Mouse (Mus musculus) v-Abl transformed pro-B cells (cell line): ENCODE measurements at regions not wholly inside any gene's neighbourhood (a gene's known extent, or its start where the extent isn't known, plus 50 kb on each side); places are given as distances from the start of the nearest gene placed in this dataset.

Source experiments
- in situ Hi-C, 2 experiments: fragments of 400-800 bp; cut with MboI; formaldehyde crosslinking; loops; one replicate each; pipeline ENCODE4 v1.15.1; 2025; ENCODE audit not compliant: unreplicated experiment in 2 of 2

DNA sequence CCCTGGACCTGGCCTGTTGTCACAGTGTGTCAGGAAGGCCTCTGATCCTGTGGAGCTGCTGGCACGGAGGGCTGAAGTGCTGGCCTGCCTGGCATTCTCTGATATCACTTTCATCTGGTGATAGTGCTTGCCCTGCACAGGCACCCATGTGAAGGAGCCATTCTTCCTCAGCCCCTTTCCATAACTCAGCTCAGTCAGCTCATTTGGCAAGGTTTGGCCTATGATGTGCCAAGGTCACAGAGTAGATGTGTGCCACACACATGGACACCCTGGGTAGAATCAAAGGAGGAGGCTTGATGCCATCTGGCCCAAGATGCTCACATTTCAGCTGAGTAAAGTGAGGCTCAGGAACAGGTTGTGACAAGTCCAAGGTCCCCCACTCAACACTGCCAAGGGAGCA lies 558.5 kb upstream of the Klf4 start:
- in situ Hi-C loops, result no loop called here

DNA sequence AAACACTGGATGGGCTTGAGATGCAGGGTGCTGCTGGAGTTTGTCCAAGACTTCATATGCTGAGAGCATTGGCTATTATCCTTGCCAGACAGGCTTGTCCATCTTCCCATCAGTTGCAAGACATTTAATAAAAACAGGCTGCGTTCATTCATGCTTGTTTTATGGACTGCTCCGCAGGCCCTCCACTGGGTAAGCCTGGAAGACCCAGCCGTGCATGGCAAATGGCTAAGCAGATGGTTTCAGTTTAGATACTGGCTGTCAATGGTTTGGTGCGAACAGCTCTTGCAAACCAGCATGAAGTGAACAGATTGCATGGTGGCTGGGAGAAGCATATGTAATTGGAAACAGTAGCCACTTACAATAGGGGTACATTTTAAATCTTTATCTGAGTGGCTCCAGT lies 556.4 kb upstream of the Klf4 start:
- in situ Hi-C loops, result no loop called here

DNA sequence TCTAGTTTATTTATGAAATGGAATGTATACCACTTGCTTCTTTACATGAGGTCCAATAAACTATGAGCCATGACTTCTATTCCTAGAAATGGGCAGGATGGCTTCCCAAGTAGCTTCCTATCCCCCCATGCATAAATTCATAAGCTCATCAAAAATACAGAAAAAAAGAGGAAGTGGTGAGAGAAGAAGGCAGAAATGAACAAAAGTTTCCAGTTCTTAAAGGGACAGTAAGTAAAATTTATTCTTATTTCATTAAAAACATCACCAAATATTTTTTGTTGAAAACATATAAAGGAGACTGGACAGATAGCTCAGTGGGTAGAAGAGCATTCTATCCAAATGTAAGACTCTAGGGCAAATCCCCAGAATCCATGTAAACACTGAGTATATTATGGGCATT lies 554.0 kb upstream of the Klf4 start:
- in situ Hi-C loops, result no loop called here

DNA sequence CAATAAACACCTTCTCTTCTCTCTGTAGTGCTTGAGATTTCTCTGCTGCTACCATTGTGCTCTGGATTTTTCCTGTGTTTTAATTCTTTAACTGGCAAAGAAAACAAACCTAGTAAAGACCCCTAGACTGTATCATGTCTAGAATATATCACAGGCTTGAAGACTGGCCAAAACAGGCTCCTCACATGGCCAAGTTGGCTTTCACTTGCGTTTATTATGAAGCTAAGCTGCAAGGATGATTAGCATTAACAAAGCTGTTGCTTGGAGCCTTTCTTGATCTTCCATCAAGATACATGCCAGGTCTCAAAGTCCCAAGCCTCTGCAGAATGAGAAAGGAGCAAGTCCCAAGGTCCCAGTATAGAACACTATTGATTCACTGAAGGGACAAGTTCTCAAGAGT lies 551.9 kb upstream of the Klf4 start:
- in situ Hi-C loops, result no loop called here

DNA sequence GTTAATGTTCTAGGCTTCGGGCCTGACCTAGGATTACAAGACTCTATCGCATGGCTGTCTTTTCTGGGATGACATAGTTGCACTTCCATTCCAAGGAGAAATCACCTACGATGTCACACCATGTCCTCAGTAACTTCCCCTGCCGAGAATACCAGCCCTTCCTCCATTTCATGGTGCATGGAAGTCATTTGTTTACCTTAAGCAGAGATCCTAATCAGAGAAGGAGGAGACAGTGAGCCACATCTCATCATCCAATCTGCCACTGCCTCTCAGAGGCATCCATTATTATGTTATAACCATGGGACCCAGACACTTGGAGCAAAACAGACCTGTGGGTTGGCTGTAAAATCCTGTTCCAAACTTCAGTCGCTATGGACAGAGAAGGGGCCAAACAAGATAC lies 550.1 kb upstream of the Klf4 start:
- in situ Hi-C loops, result no loop called here

- in situ Hi-C loops, result no loop called here
Observed at GRCm38 (mm10) chr4:56080960-56081359, 548.7 kb upstream of the Klf4 start.

DNA sequence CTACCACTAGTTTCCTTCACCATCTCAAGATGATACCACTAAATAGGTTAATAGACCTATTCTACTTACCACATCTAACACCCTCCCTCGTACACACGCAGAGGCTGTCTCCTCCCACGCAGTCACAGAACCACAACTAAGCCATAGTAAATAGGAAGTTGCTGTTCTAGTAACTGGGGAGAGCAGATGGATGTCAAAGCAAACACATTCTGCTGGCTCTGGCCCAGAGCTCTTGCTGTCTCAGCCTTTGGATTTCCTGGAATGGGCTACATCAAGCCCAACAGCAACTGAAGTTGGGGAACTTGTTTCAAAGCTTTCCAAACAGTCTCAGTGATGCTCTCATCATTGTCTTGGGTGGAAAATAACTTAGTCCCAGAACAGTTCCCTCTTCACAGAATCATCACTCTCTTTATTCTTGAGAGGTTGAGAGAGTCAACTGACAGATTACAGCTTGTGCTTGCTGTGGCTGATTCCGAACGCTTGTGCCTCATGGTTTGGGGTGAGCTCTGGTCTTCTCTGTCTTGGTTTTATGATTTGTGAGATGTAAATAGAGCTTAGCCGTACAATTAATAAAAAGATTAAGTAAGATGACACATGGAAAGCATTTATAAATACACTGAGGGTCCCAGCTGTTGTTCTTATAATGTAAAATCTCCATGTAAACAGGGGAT lies 538.5 kb upstream of the Klf4 start:
- in situ Hi-C loops, result loop anchor here in 1 of 2 experiments (25.0 kb wide), 1 partner anchor 783 kb away; no protein-coding TSS in a partner anchor

- in situ Hi-C loops, result loop anchor here in 1 of 2 experiments (25.0 kb wide), 1 partner anchor 782 kb away; no protein-coding TSS in a partner anchor
Observed at GRCm38 (mm10) chr4:56068859-56069258, 536.6 kb upstream of the Klf4 start.

- in situ Hi-C loops, result loop anchor here in 1 of 2 experiments (25.0 kb wide), 1 partner anchor 777 kb away; no protein-coding TSS in a partner anchor
Observed at GRCm38 (mm10) chr4:56064657-56065056, 532.4 kb upstream of the Klf4 start.

DNA sequence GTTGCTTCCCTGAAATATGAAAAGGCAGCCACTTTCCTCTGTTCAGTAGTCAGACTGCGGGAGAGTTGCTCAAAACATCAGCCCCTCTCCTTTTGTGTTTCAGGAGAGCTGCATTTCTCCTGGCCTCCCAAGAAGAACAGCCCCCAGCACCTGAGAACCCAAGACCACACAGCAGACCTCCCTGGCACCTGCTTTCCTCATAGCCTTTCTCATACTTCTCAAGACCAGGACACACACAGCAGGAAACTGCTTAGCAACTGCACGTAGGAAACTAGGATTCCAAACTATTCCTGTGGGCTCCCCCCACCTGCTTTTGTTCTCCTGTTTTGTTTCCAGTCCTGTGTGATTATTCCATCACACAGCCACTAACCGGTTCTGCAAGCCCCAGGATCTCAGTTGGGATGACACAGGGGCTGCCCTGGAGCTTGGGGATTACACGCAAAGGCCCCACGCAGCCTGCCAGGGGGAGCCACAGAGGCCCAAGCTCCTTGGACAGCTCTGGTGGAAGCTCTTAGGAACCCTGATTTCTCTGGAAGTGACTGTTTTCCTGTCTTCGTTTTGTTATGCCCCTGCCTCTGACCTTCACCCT lies 519.6 kb upstream of the Klf4 start:
- in situ Hi-C loops, result loop anchor here in 1 of 2 experiments (25.0 kb wide), 1 partner anchor 765 kb away; no protein-coding TSS in a partner anchor

GRCm38 (mm10) chr4:56039327-56039726 lies 507.1 kb upstream of the Klf4 start:
- in situ Hi-C loops, result no loop called here

DNA sequence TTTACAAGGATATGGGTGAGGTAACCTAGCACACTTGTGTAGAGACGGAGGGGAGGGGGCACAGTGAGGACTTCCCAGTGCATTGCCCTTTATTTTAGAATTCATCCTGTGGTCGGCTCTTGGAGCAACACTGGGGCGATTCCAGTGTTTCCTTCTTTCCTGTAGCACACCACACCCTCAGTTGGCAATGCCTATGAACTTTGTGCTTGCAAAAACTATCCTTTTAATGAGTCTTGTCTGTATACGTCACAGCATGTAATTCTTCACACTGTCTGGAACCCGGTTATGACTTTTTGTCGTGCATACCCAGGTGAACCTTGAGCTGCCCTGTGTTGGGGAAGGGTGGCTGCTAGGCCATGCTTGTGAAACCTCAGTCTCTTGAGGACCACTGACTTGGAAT lies 504.1 kb upstream of the Klf4 start:
- in situ Hi-C loops, result no loop called here

- in situ Hi-C loops, result no loop called here
Observed at GRCm38 (mm10) chr4:56035543-56035942, 503.3 kb upstream of the Klf4 start.

- in situ Hi-C loops, result no loop called here
Observed at GRCm38 (mm10) chr4:56028441-56028840, 496.2 kb upstream of the Klf4 start.

GRCm38 (mm10) chr4:56027258-56027657 lies 495.0 kb upstream of the Klf4 start:
- in situ Hi-C loops, result no loop called here

DNA sequence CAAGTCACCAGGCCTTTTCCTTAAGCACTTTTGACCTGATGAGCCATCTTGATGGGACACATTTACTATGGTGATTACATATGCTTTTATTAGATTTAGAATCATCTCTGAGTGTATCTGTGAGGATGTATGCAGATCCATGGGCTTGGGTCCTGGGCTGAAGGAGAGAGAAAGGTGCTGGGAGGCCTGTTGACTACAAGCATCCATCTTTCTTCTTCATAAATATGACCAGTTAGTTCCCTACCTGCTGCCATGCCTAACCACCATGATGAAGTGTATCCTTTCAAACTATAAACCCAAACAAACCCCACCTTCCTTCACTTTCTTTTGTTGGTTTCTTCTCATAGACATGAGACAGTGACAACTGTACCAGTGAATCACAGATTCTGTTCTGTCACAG lies 492.2 kb upstream of the Klf4 start:
- in situ Hi-C loops, result no loop called here

GRCm38 (mm10) chr4:56018212-56018611 lies 485.9 kb upstream of the Klf4 start:
- in situ Hi-C loops, result no loop called here

DNA sequence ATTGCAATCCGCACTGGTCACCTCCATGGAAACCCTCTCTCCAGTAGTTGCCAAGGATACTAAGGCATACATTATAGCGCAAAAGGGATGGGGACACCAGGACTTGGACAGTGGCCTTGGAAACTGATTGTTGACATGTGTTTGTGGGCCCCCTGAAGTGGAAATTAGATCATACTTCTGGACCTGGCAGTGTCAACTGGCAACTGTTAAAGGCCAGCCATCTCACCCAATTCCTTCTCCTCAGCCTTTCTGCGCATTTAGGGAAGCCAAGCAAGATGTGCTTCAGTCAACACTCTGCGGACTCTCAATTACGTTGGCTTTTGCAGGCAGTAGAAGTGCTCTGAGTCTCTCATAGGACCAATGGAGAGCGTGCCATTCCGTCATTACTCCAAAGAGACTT lies 483.2 kb upstream of the Klf4 start:
- in situ Hi-C loops, result no loop called here

- in situ Hi-C loops, result no loop called here
Observed at GRCm38 (mm10) chr4:56008287-56008686, 476.0 kb upstream of the Klf4 start.

DNA sequence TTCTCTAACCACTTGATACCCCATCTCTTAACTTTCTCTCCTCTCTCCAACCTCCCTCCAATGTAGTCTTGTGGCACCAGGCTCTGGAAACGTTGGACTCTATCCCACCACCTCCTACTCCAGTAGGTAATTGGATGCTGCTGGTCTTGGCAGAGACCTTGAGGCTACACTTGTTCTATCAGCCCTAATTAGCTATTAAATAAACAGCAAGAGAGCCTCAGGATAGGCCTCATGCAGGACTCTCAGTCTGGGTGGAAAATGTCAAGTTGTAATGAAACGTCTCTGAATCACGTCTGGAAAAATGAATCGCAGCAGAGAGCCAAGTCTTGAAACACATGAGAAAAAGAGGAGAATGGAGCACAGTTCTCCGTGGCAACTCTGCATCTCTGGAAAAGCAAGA lies 472.0 kb upstream of the Klf4 start:
- in situ Hi-C loops, result no loop called here

DNA sequence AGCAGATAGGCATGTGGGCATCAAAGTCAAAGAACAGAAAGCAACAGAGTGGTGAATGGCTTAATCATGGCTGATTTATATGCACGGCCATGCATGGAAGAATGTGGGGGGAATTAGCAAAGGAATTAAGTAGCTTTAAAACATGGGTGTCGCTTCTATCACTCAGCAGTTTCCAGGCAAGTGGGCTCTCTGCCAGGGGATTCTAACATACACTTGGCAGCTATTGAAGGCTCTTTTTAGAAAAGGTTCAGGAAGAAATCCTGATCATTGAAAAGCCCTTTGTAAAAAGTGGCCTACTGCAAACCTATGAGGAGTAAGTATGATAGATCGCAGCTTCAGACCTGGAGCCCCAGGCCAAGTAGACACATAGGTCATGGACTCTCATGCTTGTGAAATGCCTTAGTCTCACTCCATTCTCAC lies 469.1 kb upstream of the Klf4 start:
- in situ Hi-C loops, result no loop called here

DNA sequence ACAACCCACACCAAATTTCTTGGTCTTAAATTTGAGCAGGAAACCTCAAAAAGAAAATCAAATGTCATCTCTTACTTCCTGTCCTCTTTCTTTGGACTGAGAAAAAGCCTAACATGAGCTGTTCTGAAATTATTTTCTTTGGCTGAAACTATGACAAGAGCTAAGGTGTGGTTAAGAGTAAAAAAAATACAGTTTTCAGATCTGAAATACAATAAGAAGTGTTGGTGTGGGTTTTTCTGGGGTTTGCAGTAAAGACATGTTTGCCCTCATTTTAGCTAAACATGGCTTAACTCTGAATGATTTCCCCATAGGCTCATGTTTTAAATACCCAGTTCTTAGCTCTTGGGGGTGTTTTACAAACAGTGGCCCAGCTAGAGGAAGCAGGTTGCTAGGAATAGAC lies 451.8 kb upstream of the Klf4 start:
- in situ Hi-C loops, result no loop called here
